Mouse (Mus musculus): ENCODE data around the gene Slc19a3. TPM values are rescaled to one million over a fixed set of nuclear protein-coding genes. Genes with fewer than 3 reads are reported as not detected.

The Slc19a3 gene
- polyA plus RNA-seq (2015; fragmentation: Nextera tagmentation; extraction: Ambion mirVana), result 0.34 and 0.45 TPM in 2 replicates

DNA sequence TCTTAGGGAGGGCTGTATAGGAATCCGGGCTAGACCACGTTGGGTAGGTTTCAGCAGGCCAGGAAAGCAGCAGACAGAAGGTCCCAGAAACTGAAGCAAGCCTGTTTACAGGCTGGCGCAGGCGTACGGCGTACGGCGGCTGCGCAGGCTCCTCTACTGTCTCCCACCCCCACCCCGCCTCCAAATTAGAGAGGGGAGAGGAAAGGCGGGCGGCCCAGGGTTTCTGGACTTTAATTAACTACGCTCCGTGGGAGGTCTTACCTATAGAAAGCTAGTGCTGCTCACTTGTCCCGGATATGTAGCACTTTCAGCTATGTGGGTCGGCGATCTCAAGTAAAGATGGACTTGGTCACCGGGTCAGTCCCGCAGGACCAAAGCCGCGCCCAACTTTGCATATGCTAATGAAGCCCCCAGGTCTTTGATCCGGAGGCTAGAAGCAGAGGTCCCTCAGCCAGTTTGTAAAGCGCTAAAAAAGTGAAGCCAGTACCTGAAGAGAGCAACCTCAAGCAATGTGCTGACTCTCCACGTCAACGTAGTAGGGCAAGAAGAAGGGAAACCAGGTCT lies at the start of gene Slc19a3:
Slc19a3 (minus strand) TSS at position 340 of the 564 bp plus-strand sequence.
- no peaks in the 10 kb centered on the region for H3K36me3 ChIP-seq (ENCODE audit: control insufficient read depth, insufficient read depth, low read length)
- ATAC-seq (ENCODE audit: low FRiP score, low TSS enrichment), result peak; percentile 61
- H3K27me3 ChIP-seq (ENCODE audit: control insufficient read depth, insufficient read depth, low read length), result no peaks in the 10 kb centered on the region
- peak within 1 kb of the TSS; percentile 30; the same call in 1 of the 2 replicates for H3K27ac ChIP-seq (replicated peaks)
- no peaks in the 10 kb centered on the region for H3K9me3 ChIP-seq (ENCODE audit: control insufficient read depth, low read length)
- H3K4me3 ChIP-seq (ENCODE audit: low read depth, low read length), result peak within 1 kb of the TSS; percentile 47
- WGBS, result 1% methylated on average over 24 of the region's 25 CpGs
- peak; percentile 52 for DNase-seq (ENCODE audit: low spot score)
- TF ChIP-seq CTCF (IDR thresholded peaks at IDR 0.05; ENCODE audit: low read depth), result no peak
- TF ChIP-seq EP300 (optimal IDR thresholded peaks at IDR 0.05), result no peak
- no peaks in the 10 kb centered on the region for H3K4me1 ChIP-seq (replicated peaks; ENCODE audit: control insufficient read depth, insufficient read depth)
- H3K9ac ChIP-seq (ENCODE audit: low read length), result peak within 1 kb of the TSS; percentile 59
- H3K4me2 ChIP-seq (replicated peaks; ENCODE audit: low read depth), result peak within 1 kb of the TSS; percentile 75

GRCm38 (mm10) chr1:83084790-83085189 lies 46.5 kb upstream of the Slc19a3 start:
- H3K9ac ChIP-seq (ENCODE audit: low read length), result no peak overlapping the region

DNA sequence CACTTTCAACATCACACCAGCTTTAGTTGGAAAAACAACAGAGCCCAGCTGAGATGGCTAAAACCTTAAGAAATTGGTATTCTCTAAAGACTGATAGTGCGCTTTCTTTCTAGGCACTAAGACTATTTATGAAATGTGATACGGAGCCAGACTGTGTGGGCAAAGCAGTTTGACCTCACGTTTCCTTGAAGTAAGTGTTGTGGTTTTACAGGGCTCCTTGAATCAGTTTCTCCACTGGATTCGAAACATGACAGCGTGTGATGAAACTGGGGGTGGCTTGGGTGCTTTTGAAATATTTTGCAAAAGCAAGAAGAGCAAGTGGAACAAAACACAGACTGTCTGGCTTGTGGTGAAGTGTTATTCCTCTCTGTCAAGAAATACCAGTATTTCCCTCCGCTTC lies 38.8 kb upstream of the Slc19a3 start:
- 59% methylated on average over 6 of the region's 6 CpGs for WGBS

More at GRCm38 (mm10) chr1:83084790-83085189, 46.5 kb upstream of the Slc19a3 start:
- H3K36me3 ChIP-seq (ENCODE audit: control insufficient read depth, insufficient read depth, low read length), result no peaks in the 10 kb centered on the region
- no peak overlapping the region for H3K4me2 ChIP-seq (replicated peaks; ENCODE audit: low read depth)
- no peaks in the 10 kb centered on the region for H3K9me3 ChIP-seq (ENCODE audit: control insufficient read depth, low read length)
- no peaks in the 10 kb centered on the region for H3K4me1 ChIP-seq (replicated peaks; ENCODE audit: control insufficient read depth, insufficient read depth)
- no peak for TF ChIP-seq CTCF (IDR thresholded peaks at IDR 0.05; ENCODE audit: low read depth)
- TF ChIP-seq EP300 (optimal IDR thresholded peaks at IDR 0.05), result no peak
- no peak overlapping the region for H3K4me3 ChIP-seq (ENCODE audit: low read depth, low read length)
- H3K27me3 ChIP-seq (ENCODE audit: control insufficient read depth, insufficient read depth, low read length), result no peaks in the 10 kb centered on the region
- WGBS, result 55% methylated on average over 2 of the region's 2 CpGs
- no peak overlapping the region for H3K27ac ChIP-seq (replicated peaks)
- DNase-seq (ENCODE audit: low spot score) (no peak), ATAC-seq (ENCODE audit: low FRiP score, low TSS enrichment) (peak; percentile 61; the same call in 1 of the 2 replicates)

DNA sequence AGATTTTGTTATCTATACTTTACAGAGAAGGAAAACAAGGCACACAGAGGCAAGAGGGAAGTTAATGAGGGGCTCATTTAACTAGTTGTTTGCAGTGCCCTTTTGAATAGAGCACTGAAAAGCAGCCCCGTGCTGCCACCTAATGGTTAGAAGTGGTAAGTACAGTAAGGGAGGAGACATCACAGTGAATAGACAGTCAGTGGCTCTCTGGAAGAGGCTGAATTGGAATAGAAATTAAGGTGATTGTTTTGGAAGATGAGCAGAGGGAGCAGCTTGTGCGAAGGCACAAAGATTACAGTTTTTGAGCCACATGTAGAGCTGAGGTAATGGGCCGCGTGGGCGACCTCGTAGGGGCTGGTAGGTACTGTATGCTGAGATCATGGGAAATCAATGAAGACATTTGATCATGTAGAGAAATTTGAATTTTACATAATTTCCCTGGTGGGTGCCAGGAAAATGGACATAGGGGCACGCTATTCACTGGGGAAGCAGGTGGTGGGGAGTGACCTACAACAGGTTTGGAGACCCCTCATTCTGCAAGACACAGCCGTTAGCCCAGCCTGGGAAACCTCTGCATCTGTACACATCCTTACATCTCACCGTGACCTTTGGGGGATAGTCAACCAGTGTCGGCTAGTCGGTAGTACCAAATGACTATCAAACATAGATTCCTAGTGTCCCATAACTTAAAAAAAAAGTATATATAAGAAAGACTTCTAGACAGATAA lies 38.1 kb upstream of the Slc19a3 start:
- peak overlapping the region; percentile 21; the same call in 1 of the 2 replicates for H3K4me3 ChIP-seq (ENCODE audit: low read depth, low read length)
- ATAC-seq (ENCODE audit: low FRiP score, low TSS enrichment) (peak; percentile 54; the same call in 1 of the 2 replicates), DNase-seq (ENCODE audit: low spot score) (peak; percentile 38)
- H3K36me3 ChIP-seq (ENCODE audit: control insufficient read depth, insufficient read depth, low read length), result no peaks in the 10 kb centered on the region
- no peaks in the 10 kb centered on the region for H3K4me1 ChIP-seq (replicated peaks; ENCODE audit: control insufficient read depth, insufficient read depth)
- WGBS, result 48% methylated on average over 11 of the region's 11 CpGs
- H3K27me3 ChIP-seq (ENCODE audit: control insufficient read depth, insufficient read depth, low read length), result no peaks in the 10 kb centered on the region
- H3K9ac ChIP-seq (ENCODE audit: low read length), result no peak overlapping the region
- peak overlapping the region; percentile 46 for H3K4me2 ChIP-seq (replicated peaks; ENCODE audit: low read depth)
- H3K9me3 ChIP-seq (ENCODE audit: control insufficient read depth, low read length), result no peaks in the 10 kb centered on the region
- TF ChIP-seq EP300 (optimal IDR thresholded peaks at IDR 0.05) (no peak), CTCF (IDR thresholded peaks at IDR 0.05; ENCODE audit: low read depth) (peak; percentile 94)
- no peak overlapping the region for H3K27ac ChIP-seq (replicated peaks)

More for the DNA sequence above, 38.8 kb upstream of the Slc19a3 start:
- no peaks in the 10 kb centered on the region for H3K27me3 ChIP-seq (ENCODE audit: control insufficient read depth, insufficient read depth, low read length)
- no peak overlapping the region for H3K9ac ChIP-seq (ENCODE audit: low read length)
- no peaks in the 10 kb centered on the region for H3K9me3 ChIP-seq (ENCODE audit: control insufficient read depth, low read length)
- DNase-seq (ENCODE audit: low spot score), result no peak
- ATAC-seq (ENCODE audit: low FRiP score, low TSS enrichment), result no peak
- H3K36me3 ChIP-seq (ENCODE audit: control insufficient read depth, insufficient read depth, low read length), result no peaks in the 10 kb centered on the region
- no peak overlapping the region for H3K4me3 ChIP-seq (ENCODE audit: low read depth, low read length)
- H3K4me1 ChIP-seq (replicated peaks; ENCODE audit: control insufficient read depth, insufficient read depth), result no peaks in the 10 kb centered on the region
- H3K4me2 ChIP-seq (replicated peaks; ENCODE audit: low read depth), result no peak overlapping the region
- TF ChIP-seq EP300 (optimal IDR thresholded peaks at IDR 0.05) (no peak), CTCF (IDR thresholded peaks at IDR 0.05; ENCODE audit: low read depth) (no peak)
- no peak overlapping the region for H3K27ac ChIP-seq (replicated peaks)

- no peak for DNase-seq (ENCODE audit: low spot score)
- 33% methylated on average over 15 of the region's 15 CpGs for WGBS
- Histone ChIP-seq H3K36me3 (ENCODE audit: control insufficient read depth, insufficient read depth, low read length) (no peaks in the 10 kb centered on the region), H3K4me2 (replicated peaks; ENCODE audit: low read depth) (peak overlapping the region; percentile 46), H3K9me3 (ENCODE audit: control insufficient read depth, low read length) (no peaks in the 10 kb centered on the region), H3K9ac (ENCODE audit: low read length) (no peak overlapping the region), H3K27me3 (ENCODE audit: control insufficient read depth, insufficient read depth, low read length) (no peaks in the 10 kb centered on the region), H3K4me3 (ENCODE audit: low read depth, low read length) (peak overlapping the region; percentile 21; the same call in 1 of the 2 replicates), H3K27ac (replicated peaks) (no peak overlapping the region), H3K4me1 (replicated peaks; ENCODE audit: control insufficient read depth, insufficient read depth) (no peaks in the 10 kb centered on the region)
- no peak for TF ChIP-seq CTCF (IDR thresholded peaks at IDR 0.05; ENCODE audit: low read depth)
- no peak for TF ChIP-seq EP300 (optimal IDR thresholded peaks at IDR 0.05)
- ATAC-seq (ENCODE audit: low FRiP score, low TSS enrichment), result no peak
These were observed 37.4 kb upstream of the Slc19a3 start for GRCm38 (mm10) chr1:83075526-83076189.

Measured in stomach, postnatal 0 days (tissue).